Mouse (Mus musculus): ENCODE measurements at regions not wholly inside any gene's neighbourhood (a gene's known extent, or its start where the extent isn't known, plus 50 kb on each side); places are given as distances from the start of the nearest gene placed in this dataset.

DNA sequence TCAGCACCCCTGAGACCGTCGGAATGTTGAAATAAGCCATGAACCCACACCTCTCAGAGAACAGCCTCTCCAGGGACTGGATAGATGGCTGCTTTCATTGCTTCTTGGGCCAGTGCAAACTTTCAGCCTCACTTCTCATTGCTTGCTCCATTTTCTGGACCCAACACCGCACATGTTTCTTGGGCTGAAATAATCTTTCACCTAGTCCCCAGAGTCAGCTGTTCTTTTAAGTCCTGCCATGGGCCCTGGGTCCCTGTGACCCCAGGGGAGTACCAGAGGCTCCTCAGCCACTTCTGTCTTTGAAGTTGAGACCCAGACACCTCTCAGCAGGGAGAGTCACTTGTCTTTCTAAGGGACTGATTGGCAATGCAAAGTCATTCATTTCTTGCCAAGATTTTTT is 201.4 kb downstream of the Fndc1 start:
- TF ChIP-seq E2F4 (IDR thresholded peaks at IDR 0.05; ENCODE audit: insufficient read depth), result no peak
- TF ChIP-seq MYOD1 (IDR thresholded peaks at IDR 0.05; ENCODE audit: control insufficient read depth in 1 of 3, insufficient read length in 2 of 3, low read depth in 2 of 3), result no peak
- TF ChIP-seq POLR2A (IDR thresholded peaks at IDR 0.05; ENCODE audit: insufficient read length, low read depth), result no peak
- no peak for TF ChIP-seq MYOG (IDR thresholded peaks at IDR 0.05; ENCODE audit: control insufficient read depth in 1 of 3, insufficient read depth in 1 of 3, insufficient read length in 2 of 3, low read depth in 2 of 3)
- no peak for TF ChIP-seq USF1 (IDR thresholded peaks at IDR 0.05; ENCODE audit: low read depth)
- TF ChIP-seq TCF12 (IDR thresholded peaks at IDR 0.05; ENCODE audit: insufficient read depth, poor library complexity, severe bottlenecking), result no peak
- TF ChIP-seq MAX (IDR thresholded peaks at IDR 0.05; ENCODE audit: low read depth), result no peak
- no peak for TF ChIP-seq REST (IDR thresholded peaks at IDR 0.05; ENCODE audit: insufficient read depth, insufficient read length)
- TF ChIP-seq POLR2AphosphoS2 (IDR thresholded peaks at IDR 0.05; ENCODE audit: insufficient read length, low read depth), result no peak

All from myocyte (in vitro differentiated cells).